Mouse (Mus musculus) embryo, embryonic 11 days (tissue): Measurements from ENCODE around the gene Icmt.

ENCODE experiments used
- DNase-seq: peaks from one replicate; pipeline ENCODE4 v3.0.0-alpha.2; 2015

Icmt gene

GRCm38 (mm10) chr4:152303172-152303571 lies 6.1 kb downstream of the Icmt start:
- no peak for DNase-seq

DNA sequence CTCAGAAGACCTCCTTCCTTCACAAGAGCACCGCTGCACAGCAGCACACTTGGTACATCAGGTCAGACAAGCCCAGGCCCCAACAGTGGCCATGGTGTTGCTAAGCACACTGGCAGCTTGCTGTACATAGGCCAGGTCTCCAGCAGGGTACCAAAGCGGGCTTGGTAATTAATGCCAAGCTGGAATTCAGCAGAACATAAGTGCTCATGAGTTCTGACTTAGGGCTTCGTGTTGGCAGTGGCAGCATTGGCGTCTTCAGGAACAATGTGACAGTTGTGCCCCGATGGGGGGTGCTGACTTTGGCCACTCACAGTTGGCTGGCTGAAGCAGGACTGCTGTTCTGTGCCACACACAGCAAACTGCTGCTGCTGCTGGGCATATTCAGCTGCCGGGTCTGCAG lies 7.7 kb downstream of the Icmt start:
- DNase-seq: no peak

DNA sequence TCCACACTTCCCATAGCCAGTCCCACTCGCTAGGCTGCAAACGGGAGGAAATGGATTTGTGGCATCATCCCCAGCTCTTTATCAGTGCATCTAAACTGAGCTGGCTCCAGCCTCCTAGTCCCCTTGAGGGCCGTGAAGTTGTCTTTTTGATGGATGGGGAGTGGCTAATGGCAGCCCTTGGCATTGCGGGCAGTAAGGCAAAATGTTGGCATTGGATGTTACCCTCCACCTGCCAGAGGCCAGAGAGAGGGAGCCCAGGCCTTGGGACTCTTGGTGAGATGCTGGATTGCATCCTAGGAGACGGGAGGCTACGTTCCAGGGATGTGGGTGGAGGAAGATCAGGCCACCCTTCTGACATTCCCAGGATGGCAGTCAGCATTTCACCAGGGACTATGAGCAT lies 9.0 kb downstream of the Icmt start:
- DNase-seq: no peak

GRCm38 (mm10) chr4:152307542-152307941 lies 10.5 kb downstream of the Icmt start:
- no peak for DNase-seq

DNA sequence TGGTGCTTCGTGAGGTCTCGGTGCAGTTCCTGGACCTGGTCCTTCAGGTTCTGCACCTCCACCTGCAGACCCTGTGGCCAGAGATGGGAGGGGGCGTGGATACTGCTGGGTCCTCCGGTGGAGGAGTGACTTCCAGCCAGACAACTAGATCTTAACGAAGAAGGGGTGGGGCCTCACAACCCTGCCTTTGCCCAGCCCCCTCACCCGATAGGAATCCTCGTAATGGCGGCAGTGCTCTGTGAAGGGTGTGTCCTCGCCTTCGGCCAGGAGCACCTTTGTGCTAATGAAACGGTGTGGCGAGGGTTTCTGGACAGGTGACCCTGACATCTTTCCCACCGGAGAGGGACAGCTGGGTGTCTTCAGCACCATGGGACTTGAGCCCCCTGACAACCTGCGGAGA lies 15.2 kb downstream of the Icmt start:
- no peak for DNase-seq

DNA sequence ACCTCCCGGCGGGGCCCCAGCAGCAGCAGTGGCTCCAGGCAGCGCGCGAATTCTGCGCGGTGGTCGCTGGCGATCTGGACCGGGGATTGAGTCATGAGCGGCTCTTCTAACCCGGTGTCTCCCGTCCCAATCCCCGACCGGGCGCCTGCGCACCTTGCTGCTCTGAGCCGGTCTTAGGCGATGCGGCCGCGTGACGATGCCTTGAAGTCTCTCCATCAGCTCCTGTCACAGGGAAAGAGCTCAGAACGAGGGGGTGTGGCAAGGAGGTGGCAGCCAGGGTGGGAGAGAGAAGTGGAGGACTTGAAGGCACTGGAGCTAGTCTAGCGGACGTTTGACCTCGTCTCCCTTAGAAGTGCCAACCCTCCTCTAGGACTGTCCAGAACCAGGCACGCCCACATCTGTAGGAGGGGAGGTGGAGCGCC lies 16.2 kb downstream of the Icmt start:
- DNase-seq: peak; percentile 62

- peak; percentile 64 for DNase-seq
Observed at GRCm38 (mm10) chr4:152313934-152314333, 16.9 kb downstream of the Icmt start.

DNA sequence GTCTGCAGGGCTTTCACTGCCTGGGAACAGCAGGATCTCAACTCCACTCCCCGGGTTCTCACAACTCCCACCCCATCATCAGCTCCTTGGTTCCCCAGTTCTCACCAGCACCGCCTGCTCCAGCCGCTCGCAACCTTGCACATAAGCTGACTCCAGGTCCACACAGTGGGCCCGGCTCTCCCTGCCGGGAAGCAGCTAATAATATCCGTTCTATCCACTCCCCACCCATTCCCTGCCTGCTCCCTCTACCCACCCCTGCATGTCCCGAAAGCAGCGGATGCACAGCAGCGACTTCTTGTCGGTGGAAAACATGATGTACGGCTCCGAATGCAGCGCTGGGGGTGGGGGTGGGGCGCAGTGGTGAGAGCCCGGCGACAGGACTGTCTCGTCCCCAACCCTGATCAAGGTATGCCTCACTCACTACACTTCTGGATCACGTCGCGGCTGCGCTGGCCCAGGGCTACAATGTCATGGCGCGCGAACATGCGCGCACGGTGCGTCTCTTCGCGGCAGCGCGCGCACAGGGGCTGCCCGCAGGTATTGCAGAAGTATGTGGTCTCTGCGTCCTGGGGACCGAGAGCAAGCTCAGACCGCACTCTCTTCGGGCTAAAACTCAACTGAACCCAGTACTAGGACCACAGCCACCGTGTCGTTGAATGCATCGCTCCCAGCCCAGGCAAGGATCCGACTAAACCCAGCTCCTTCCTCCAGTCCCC lies 18.6 kb downstream of the Icmt start:
- no peak for DNase-seq

- DNase-seq: no peak
Observed at GRCm38 (mm10) chr4:152317631-152318033, 20.6 kb downstream of the Icmt start.

- DNase-seq: peak; percentile 69
Observed at GRCm38 (mm10) chr4:152318517-152319234, 21.6 kb downstream of the Icmt start, which contains the start of gene Rnf207. Gene Rnf207, minus strand, starts transcription at chr4:152318993.

- DNase-seq: no peak
Observed at GRCm38 (mm10) chr4:152321464-152321863, 24.4 kb downstream of the Icmt start.

- no peak for DNase-seq
Observed at GRCm38 (mm10) chr4:152324641-152325562, 27.9 kb downstream of the Icmt start.

GRCm38 (mm10) chr4:152325574-152326411 lies 28.8 kb downstream of the Icmt start, which contains the start of gene Rpl22:
Gene Rpl22, plus strand, starts transcription at chr4:152325742.
- DNase-seq: peak; percentile 98

DNA sequence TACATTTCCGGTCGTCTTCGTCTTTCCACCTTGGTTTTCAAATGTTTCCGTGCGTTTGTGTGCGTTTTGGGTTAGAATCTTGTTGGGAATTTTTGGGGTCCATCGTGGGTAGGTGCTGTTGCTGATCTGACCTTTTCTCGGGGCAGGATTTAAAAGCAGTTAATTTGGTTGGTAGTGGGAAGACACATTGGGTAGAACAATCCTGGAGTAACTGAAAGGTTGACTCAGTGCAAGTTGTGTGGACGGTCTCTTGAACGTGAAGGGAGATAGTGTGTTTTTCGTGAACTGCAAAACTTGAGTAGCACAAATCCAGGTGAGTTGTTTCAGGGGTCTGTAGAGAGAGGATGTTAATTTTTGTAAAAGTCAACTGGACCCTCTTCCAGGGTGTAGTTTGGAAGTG lies 29.5 kb downstream of the Icmt start:
- DNase-seq: no peak

DNA sequence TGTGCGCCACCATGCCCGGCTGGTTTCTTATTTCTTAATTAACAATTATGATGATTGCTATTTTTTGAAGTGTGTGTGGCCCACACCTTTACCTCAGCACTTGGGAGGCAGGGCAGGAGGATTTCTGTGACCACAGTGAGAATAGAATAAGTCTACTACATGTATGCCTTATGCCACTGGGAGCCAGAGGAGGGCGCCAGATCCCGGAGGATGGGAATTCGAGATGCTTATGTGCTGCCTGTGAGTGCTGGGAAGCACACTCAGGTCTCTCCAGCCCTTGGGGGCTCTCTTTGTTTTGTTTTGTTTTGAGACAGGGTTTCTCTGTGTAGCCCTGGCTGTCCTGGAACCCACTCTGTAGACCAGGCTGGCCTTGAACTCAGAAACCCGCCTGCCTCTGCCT lies 31.7 kb downstream of the Icmt start:
- DNase-seq: peak; percentile 51

- DNase-seq: peak; percentile 84
Observed at GRCm38 (mm10) chr4:152332952-152333351, 35.9 kb downstream of the Icmt start.

GRCm38 (mm10) chr4:152333587-152333986 lies 36.6 kb downstream of the Icmt start:
- no peak for DNase-seq

DNA sequence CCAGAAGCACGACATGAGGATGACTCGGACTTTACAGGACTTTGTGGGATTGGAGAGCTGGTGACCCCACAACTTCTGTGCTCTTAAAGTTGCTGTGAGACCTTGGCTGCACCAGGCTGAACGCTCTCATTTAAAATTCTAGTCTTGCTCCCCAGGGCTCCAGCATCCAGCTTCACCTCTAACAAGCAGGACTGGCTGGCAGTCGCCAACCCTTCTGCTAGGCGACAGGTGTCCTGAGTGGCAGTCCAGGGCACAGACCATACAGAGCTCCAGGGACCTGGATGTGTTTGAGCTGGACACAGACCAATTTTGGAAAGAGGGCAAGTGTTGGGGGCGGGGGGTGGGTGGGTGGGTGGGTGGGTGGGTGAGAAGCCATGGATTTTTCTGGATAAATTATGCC lies 40.7 kb downstream of the Icmt start:
- no peak for DNase-seq

DNA sequence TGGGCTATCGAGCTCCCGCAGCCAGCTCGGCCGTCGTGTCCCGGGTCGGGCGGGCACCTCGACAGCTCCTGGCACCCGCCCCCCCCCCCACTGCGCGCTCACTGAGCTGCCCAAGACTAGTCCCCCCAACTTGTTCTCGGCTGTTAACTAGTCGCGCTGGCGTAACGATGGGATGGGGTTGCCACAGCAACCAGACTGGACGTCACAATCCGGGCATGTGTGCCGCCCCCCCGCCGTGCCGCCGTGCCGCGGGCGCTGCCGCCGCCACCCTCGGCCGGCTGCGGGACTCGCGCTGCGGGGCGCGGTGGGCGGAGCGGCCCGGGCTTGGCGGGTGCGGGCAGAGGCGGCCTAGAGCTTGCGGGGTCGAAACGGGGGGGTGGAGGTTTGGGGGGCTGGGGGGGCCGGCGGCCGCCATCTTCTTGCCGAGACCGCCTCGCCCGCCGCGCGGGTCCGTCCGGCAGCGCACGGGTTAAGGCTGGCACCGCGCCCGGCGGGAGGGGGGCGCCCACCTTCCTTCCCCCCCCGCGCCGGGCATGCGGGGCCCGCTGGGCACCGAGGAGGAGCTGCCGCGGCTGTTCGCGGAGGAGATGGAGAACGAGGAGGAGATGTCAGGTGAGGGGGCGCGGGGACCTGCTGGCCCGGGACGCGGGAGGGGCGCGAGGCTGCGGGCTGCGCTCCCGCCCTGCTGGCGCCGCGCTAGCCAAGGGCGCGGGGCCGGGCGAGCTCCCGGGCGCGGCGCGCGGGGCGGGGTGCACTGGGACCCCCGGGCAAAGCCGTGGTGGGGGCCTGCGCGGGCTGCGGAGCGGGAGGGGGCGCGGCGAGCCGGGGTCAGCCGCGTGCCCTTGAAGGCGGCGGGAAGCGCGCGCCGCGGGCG lies 41.6 kb downstream of the Icmt start, which contains the start of gene Chd5:
Chd5 (plus strand) TSS at position 233 of the 874 bp plus-strand sequence.
- DNase-seq: no peak

GRCm38 (mm10) chr4:152339293-152339790 lies 42.3 kb downstream of the Icmt start:
- DNase-seq: no peak
